Mouse (Mus musculus) spleen, adult 2 months (tissue): ENCODE measurements around the gene Atp6v1g3.

ENCODE experiments used
- CTCF ChIP-seq: fragments of 200-500 bp; IDR thresholded peaks from 2 replicates; pipeline ENCODE4 v1.5.1; 2011; ENCODE audit warnings: mild to moderate bottlenecking, inconsistent platforms; ENCODE audit not compliant: insufficient read depth, insufficient read length, insufficient replicate concordance; ENCODE audit errors: extremely low read depth
- POLR2A ChIP-seq: fragments of 200-500 bp; IDR thresholded peaks from 2 replicates; pipeline ENCODE4 v1.6.1; 2011; ENCODE audit warnings: low read depth, low read length, inconsistent platforms

DNA sequence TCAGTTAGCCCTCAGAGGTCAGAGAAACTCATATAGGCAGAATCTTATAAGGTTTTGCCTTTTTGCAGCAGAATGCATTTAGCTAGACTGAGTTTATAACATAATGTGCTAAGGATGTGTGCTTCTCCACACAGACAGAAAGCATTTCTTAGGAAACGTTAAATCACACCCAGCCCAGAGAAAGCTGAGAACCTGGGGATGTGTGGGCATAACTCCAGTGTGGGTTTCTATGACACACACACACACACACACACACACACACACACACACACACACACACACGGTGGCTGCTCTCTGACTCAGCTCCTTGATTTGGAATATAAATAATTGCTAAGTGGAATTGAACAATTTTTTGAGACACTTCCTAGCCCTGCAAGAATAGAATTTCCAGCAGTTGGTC lies 61.2 kb downstream of the Atp6v1g3 start:
- TF ChIP-seq CTCF (no peak), POLR2A (no peak)
